Mouse (Mus musculus): ENCODE measurements around the gene Ets1.

Gene Ets1

DNA sequence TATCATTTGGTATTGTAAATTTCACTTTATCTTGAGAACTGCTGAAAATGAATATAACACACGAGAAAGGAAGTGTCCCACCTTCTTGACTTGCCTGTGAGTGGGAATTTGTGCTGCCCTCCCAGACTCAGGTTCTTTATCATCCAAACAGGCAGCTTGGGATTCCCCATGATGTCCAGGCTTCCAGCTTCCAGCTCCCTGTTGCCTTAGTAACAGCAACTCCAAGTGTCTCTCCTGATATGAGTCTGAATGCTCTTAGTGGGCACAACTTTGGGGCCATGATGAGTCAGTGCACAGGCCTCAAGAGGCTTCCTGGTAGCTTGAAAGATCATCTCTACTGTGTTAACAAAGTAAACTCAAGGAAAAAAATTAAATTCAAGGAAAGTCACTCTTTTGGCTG lies 142.8 kb downstream of the Ets1 start:
- no peak for DNase-seq

GRCm38 (mm10) chr9:32782391-32783092 lies 146.5 kb downstream of the Ets1 start:
- DNase-seq = no peak

DNA sequence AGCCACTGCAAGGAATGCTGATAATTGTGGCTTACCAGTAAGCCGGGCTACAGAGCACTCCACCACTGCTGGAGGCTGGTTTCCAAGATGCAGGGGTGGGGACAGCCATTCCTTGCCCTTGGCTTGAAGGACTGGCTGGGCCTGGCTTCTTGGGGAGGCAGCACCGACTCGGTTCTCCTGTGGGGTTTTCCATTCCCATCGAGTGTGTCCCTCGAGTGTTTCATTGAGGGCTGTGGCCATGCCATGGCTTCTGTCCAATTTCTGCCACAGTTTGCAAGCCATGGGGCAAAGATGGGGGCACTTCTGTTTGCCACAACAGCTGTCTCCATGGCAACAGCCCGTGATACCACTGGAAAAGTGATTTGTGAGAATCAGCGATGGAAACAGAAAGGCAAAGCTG lies 151.1 kb downstream of the Ets1 start:
- DNase-seq = no peak

GRCm38 (mm10) chr9:32787615-32788014 lies 151.6 kb downstream of the Ets1 start:
- no peak for DNase-seq

GRCm38 (mm10) chr9:32789306-32789705 lies 153.3 kb downstream of the Ets1 start:
- no peak for DNase-seq

DNA sequence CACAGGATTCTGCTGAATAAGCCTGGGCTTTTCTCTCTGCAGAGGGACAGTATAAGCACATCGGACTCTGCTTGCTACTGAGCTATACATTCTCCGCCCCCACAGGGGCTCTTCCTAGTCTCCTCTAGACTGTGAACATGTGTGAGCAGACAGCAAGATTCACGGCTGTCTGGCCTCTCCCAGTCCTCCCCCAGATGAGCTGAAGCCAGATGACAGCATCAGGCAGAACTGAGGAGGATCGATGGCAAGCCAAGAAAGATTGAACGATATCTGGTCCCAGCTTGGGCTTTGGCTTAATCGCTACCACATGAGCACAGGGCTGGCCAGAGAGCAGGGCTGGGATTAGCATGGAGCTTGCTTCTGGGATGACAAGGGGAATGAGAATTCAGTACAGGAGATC lies 155.7 kb downstream of the Ets1 start:
- DNase-seq = no peak

DNA sequence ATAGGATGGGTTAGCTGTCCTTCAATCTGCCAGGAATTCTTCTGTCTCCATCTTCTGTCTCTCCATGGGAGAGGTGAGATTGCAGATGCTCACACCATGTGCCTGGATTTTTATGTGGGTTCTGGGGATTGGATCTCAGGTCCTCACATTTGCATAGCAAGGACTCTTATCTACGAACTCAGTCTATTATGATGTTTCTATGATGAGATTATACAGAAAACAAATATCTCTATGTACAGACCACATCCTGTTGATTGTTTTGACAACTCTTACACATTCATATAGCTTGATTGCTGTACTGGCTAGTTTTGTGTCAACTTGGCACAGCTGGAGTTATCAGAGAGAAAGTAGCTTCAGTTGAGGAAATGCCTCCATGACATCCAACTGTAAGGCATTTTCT lies 162.2 kb downstream of the Ets1 start:
- DNase-seq = no peak

DNA sequence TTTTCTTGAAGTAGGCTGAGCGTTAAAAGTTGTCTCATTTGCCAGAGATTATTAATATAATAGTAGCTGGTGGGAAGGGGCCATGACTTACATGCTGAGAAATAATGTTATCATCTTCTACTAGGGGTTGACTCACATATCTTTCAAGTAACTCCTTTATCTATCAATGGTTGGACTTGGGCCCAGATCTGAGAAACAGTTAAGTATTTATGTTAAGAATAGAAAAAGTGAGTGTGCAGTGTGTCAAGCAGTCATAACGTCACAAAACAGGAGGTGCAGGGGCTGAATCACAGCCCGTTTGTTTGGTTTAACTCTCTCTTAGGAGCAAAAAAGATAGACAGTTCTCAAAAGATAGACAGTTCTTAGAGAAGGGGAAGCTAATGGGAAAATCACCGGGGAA lies 170.1 kb downstream of the Ets1 start:
- no peak for DNase-seq

Data from thymus, postnatal 36 days (tissue).